Mouse (Mus musculus): ENCODE results near the gene Htr1d. TPM values are rescaled to one million over a fixed set of nuclear protein-coding genes. Genes with fewer than 3 reads are reported as not detected.

Gene Htr1d
- total RNA-seq, 1 experiment = 1.5 TPM

DNA sequence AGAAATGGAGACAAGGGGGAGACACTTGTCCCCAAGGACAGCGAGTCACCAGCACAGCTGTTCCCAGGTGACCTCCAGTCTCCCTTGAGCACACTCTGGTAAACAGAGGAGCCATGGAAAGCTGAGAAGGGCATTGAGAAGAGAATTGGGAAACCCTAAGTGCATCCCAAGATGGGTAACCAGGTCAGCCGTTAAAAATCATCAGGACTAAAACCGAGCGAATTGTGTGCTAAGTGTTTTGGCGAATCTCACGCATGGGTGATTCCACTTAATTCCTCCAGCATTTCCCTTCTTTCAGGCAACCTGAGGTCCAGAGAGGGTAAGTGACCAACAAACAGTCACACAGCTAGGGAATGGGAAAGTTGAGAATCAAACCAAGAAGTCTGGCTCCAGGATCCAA is 3.9 kb upstream of the Htr1d start:
- H3K4me1 ChIP-seq (ENCODE audit: control insufficient read depth in 2 of 2, insufficient read depth in 2 of 2, low read length in 2 of 2, poor library complexity in 1 of 2) = peaks cover 0 to 2% of the 10 kb centered on the region in 2 experiments; a peak in 1 of 4 replicates
- TF ChIP-seq CHD2 (IDR thresholded peaks at IDR 0.05; ENCODE audit: low read depth, low read length) (no peak), HCFC1 (IDR thresholded peaks at IDR 0.05; ENCODE audit: borderline replicate concordance, insufficient read depth, low read length) (no peak), ZNF384 (IDR thresholded peaks at IDR 0.05; ENCODE audit: low read depth, low read length) (no peak), ZC3H11A (IDR thresholded peaks at IDR 0.05; ENCODE audit: borderline replicate concordance, low read depth, low read length) (no peak), MAFK (IDR thresholded peaks at IDR 0.05; ENCODE audit: insufficient read depth, low read depth, low read length) (no peak)
- H3K4me3 ChIP-seq (ENCODE audit: insufficient read depth in 1 of 2, low read depth in 1 of 2, low read length in 2 of 2, poor library complexity in 1 of 2, severe bottlenecking in 1 of 2) = no peak overlapping the region
- in situ Hi-C loops (cut with MboI; ENCODE audit: low sequenced_read_pairs in 2 of 2, unreplicated experiment in 2 of 2) = no loop called here
- H3K36me3 ChIP-seq (ENCODE audit: control insufficient read depth, insufficient read depth, low read length, poor library complexity, severe bottlenecking) = no peaks in the 10 kb centered on the region
- H3K27ac ChIP-seq (ENCODE audit: insufficient read depth, low read depth, low read length, poor library complexity, severe bottlenecking) = no peak overlapping the region
- DNase-seq (ENCODE audit: low read depth, low spot score) = no peak
- H3K9me3 ChIP-seq (ENCODE audit: control insufficient read depth, insufficient read depth, low read depth, low read length) = no peaks in the 10 kb centered on the region
- no peak overlapping the region for H3K9ac ChIP-seq (ENCODE audit: insufficient read depth, low read depth, low read length, poor library complexity, severe bottlenecking)

DNA sequence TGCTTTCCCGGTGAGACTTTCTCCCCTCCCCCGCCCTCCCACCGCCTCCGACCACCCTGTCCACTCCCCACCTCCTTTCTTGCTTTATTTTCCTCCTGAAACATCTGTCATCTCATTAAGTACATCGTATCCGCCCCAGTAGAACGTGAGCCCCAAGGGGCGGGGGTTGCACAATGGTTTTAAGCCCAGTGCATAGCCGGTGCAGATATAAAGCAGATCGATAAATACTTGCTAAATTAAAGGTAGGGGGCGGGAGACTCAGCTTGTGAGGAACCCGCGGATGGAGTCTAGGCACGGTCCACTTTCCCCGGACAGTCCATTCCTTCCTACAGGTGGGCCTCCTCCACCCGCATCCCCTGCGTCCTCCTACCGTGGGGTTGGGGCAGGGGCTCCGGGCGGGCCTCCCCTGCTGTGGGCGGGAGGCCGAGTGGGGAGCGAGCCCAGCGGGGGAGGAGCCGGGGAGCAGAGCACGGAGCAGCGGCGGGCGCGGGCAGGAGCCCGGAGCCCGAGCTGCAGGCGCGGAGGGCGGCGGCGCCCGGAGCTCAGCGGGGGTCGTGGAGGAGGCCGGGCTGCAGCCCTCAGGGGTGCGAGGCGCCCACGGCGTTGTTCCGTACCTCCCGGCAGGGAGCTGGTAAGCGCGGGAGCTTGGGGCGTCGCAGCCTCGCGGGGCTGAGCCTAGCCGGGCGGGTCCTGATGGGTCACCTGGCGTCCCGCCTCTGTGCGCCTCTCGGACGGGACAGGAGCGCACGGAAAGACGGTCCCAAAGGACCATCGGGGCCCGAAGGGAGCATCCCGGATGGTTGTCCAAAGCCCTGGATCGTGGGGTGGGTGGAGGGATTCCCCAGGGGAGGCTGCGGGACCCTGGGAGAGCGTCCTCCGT is 1.0 kb downstream of the Htr1d start:
- no peak for DNase-seq (ENCODE audit: low read depth, low spot score)
- Histone ChIP-seq H3K36me3 (ENCODE audit: control insufficient read depth, insufficient read depth, low read length, poor library complexity, severe bottlenecking) (no peaks in the 10 kb centered on the region), H3K9me3 (ENCODE audit: control insufficient read depth, insufficient read depth, low read depth, low read length) (no peaks in the 10 kb centered on the region), H3K9ac (ENCODE audit: insufficient read depth, low read depth, low read length, poor library complexity, severe bottlenecking) (peak overlapping the region; percentile 62; the same call in 1 of the 2 replicates), H3K4me3 (ENCODE audit: insufficient read depth in 1 of 2, low read depth in 1 of 2, low read length in 2 of 2, poor library complexity in 1 of 2, severe bottlenecking in 1 of 2) (peak overlapping the region; percentile 64 to 82), H3K4me1 (ENCODE audit: control insufficient read depth in 2 of 2, insufficient read depth in 2 of 2, low read length in 2 of 2, poor library complexity in 1 of 2) (peaks cover 0 to 4% of the 10 kb centered on the region in 2 experiments; a peak in 2 of 4 replicates), H3K27ac (ENCODE audit: insufficient read depth, low read depth, low read length, poor library complexity, severe bottlenecking) (no peak overlapping the region)
- in situ Hi-C loops (cut with MboI; ENCODE audit: low sequenced_read_pairs in 2 of 2, unreplicated experiment in 2 of 2) = no loop called here
- no peak for TF ChIP-seq ZNF384 (IDR thresholded peaks at IDR 0.05; ENCODE audit: low read depth, low read length)
- no peak for TF ChIP-seq MAFK (IDR thresholded peaks at IDR 0.05; ENCODE audit: insufficient read depth, low read depth, low read length)
- TF ChIP-seq ZC3H11A (IDR thresholded peaks at IDR 0.05; ENCODE audit: borderline replicate concordance, low read depth, low read length) = no peak
- TF ChIP-seq HCFC1 (IDR thresholded peaks at IDR 0.05; ENCODE audit: borderline replicate concordance, insufficient read depth, low read length) = 0 out of 2 replicates have a peak, but pooled peaks have one; percentile 19
- TF ChIP-seq CHD2 (IDR thresholded peaks at IDR 0.05; ENCODE audit: low read depth, low read length) = no peak

- Histone ChIP-seq H3K4me3 (ENCODE audit: insufficient read depth in 1 of 2, low read depth in 1 of 2, low read length in 2 of 2, poor library complexity in 1 of 2, severe bottlenecking in 1 of 2) (peak overlapping the region; percentile 64 to 82), H3K4me1 (ENCODE audit: control insufficient read depth in 2 of 2, insufficient read depth in 2 of 2, low read length in 2 of 2, poor library complexity in 1 of 2) (peaks cover 0 to 4% of the 10 kb centered on the region in 2 experiments; a peak in 2 of 4 replicates), H3K9me3 (ENCODE audit: control insufficient read depth, insufficient read depth, low read depth, low read length) (no peaks in the 10 kb centered on the region), H3K9ac (ENCODE audit: insufficient read depth, low read depth, low read length, poor library complexity, severe bottlenecking) (peak overlapping the region; percentile 62; the same call in 1 of the 2 replicates), H3K27ac (ENCODE audit: insufficient read depth, low read depth, low read length, poor library complexity, severe bottlenecking) (no peak overlapping the region), H3K36me3 (ENCODE audit: control insufficient read depth, insufficient read depth, low read length, poor library complexity, severe bottlenecking) (no peaks in the 10 kb centered on the region)
- no peak for DNase-seq (ENCODE audit: low read depth, low spot score)
- no peak for TF ChIP-seq HCFC1 (IDR thresholded peaks at IDR 0.05; ENCODE audit: borderline replicate concordance, insufficient read depth, low read length)
- TF ChIP-seq CHD2 (IDR thresholded peaks at IDR 0.05; ENCODE audit: low read depth, low read length) = no peak
- no peak for TF ChIP-seq ZC3H11A (IDR thresholded peaks at IDR 0.05; ENCODE audit: borderline replicate concordance, low read depth, low read length)
- TF ChIP-seq ZNF384 (IDR thresholded peaks at IDR 0.05; ENCODE audit: low read depth, low read length) = no peak
- no peak for TF ChIP-seq MAFK (IDR thresholded peaks at IDR 0.05; ENCODE audit: insufficient read depth, low read depth, low read length)
- in situ Hi-C loops (cut with MboI; ENCODE audit: low sequenced_read_pairs in 2 of 2, unreplicated experiment in 2 of 2) = no loop called here
Observed at GRCm38 (mm10) chr4:136425000-136425288, 1.6 kb downstream of the Htr1d start.

- Histone ChIP-seq H3K4me3 (ENCODE audit: insufficient read depth in 1 of 2, low read depth in 1 of 2, low read length in 2 of 2, poor library complexity in 1 of 2, severe bottlenecking in 1 of 2) (no peak overlapping the region), H3K9ac (ENCODE audit: insufficient read depth, low read depth, low read length, poor library complexity, severe bottlenecking) (no peak overlapping the region), H3K9me3 (ENCODE audit: control insufficient read depth, insufficient read depth, low read depth, low read length) (no peaks in the 10 kb centered on the region), H3K27ac (ENCODE audit: insufficient read depth, low read depth, low read length, poor library complexity, severe bottlenecking) (no peak overlapping the region), H3K4me1 (ENCODE audit: control insufficient read depth in 2 of 2, insufficient read depth in 2 of 2, low read length in 2 of 2, poor library complexity in 1 of 2) (peaks cover 0 to 7% of the 10 kb centered on the region in 2 experiments; a peak in 1 of 4 replicates), H3K36me3 (ENCODE audit: control insufficient read depth, insufficient read depth, low read length, poor library complexity, severe bottlenecking) (no peaks in the 10 kb centered on the region)
- TF ChIP-seq HCFC1 (IDR thresholded peaks at IDR 0.05; ENCODE audit: borderline replicate concordance, insufficient read depth, low read length) (no peak), MAFK (IDR thresholded peaks at IDR 0.05; ENCODE audit: insufficient read depth, low read depth, low read length) (peak; percentile 49; the same call in 1 of the 2 replicates)
- DNase-seq (ENCODE audit: low read depth, low spot score) = no peak
- in situ Hi-C loops (cut with MboI; ENCODE audit: low sequenced_read_pairs in 2 of 2, unreplicated experiment in 2 of 2) = no loop called here
Observed at GRCm38 (mm10) chr4:136430609-136431375, 7.5 kb downstream of the Htr1d start.
